Mouse (Mus musculus) cerebellum, adult 2 months (tissue): ENCODE results near the gene Syt1.

Source experiments
- CTCF ChIP-seq: fragments of 200-500 bp; IDR thresholded peaks from 2 replicates; pipeline ENCODE4 v1.5.1; 2011; ENCODE audit warnings: low read depth, mild to moderate bottlenecking, control low read depth, low read length, moderate library complexity, borderline replicate concordance; ENCODE audit not compliant: insufficient read depth
- POLR2A ChIP-seq: fragments of 200-500 bp; IDR thresholded peaks from 2 replicates; pipeline ENCODE4 v1.6.1; 2011; ENCODE audit warnings: low read length, control low read depth, borderline replicate concordance; ENCODE audit not compliant: insufficient read depth

- TF ChIP-seq POLR2A (no peak), CTCF (no peak)
Measured at GRCm38 (mm10) chr10:108954952-108955351, 55.8 kb downstream of the Syt1 start.
